8 mouse cellular contexts compared by ENCODE assay signal in the genomic region with DNA sequence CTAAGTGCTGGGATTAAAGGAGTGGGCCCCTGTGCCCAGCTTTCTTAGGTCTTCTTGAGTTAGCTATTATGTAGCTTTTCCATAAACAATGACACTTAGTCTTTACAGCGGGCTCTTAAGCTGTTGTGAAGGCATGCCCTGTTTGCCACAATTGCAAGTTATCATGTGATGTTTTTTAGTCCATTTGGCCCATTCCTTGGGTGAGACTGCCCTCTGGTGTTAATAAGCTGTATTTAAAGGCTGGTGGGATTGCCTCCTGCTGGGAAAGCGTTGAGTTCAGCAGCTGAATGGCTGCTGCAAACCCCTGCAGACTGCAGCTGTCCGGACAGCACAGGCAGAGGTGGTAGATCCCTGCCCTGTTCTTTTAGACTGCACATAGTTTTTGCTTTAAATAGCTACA. TPM values are rescaled to one million over a fixed set of nuclear protein-coding genes. Genes with fewer than 3 reads are reported as not detected.
DNase-seq lines count a peak whose midpoint lies in the region; ATAC-seq and TF ChIP-seq lines count a peak whose summit lies in the region.

No protein-coding gene starts in this region.

- H3K9me3 ChIP-seq in intestine, embryonic 14.5 days (ENCODE audit: control insufficient read depth, low read length) = no peaks in the 10 kb centered on the region

- no peak overlapping the region for H3K27ac ChIP-seq in thymus, adult 2 months (ENCODE audit: control insufficient read depth, insufficient read depth, low read length)
- H3K27ac ChIP-seq in intestine, embryonic 14.5 days (ENCODE audit: low read depth) = no peak overlapping the region
- H3K27ac ChIP-seq in left cerebral cortex, adult 2 months = no peak overlapping the region

- H3K9ac ChIP-seq in intestine, embryonic 14.5 days (ENCODE audit: low read length) = no peak overlapping the region

- no peaks in the 10 kb centered on the region for H3K27me3 ChIP-seq in thymus, adult 2 months (ENCODE audit: control insufficient read depth, insufficient read depth, low read length)
- H3K27me3 ChIP-seq in intestine, embryonic 14.5 days (replicated peaks; ENCODE audit: control insufficient read depth, insufficient read depth, low read length) = no peaks in the 10 kb centered on the region

- no peak overlapping the region for H3K4me2 ChIP-seq in intestine, embryonic 14.5 days (ENCODE audit: low read length)

- no peak overlapping the region for H3K4me3 ChIP-seq in thymus, adult 2 months (ENCODE audit: control insufficient read depth, insufficient read depth, low read length)
- H3K4me3 ChIP-seq in intestine, embryonic 14.5 days (ENCODE audit: low read depth, low read length) = no peak overlapping the region
- H3K4me3 ChIP-seq in left cerebral cortex, adult 2 months = no peak overlapping the region

- no peaks in the 10 kb centered on the region for H3K36me3 ChIP-seq in thymus, adult 2 months (ENCODE audit: control insufficient read depth, insufficient read depth, low read length)
- peaks cover 35% of the 10 kb centered on the region for H3K36me3 ChIP-seq in intestine, embryonic 14.5 days (ENCODE audit: control insufficient read depth, insufficient read depth, low read length)

- DNase-seq in thymus, postnatal 25 days = peak; percentile 9
- no peak for DNase-seq in thymus, adult 2 months
- peak; percentile 39 for DNase-seq in cerebellum, adult 9-10 months
- peak; percentile 61 to 71 for DNase-seq in frontal cortex, postnatal 36 days (ENCODE audit: low spot score in 2 of 2)
- DNase-seq in intestine, embryonic 14.5 days (ENCODE audit: low spot score) = peak; percentile 83
- DNase-seq in left cerebral cortex, adult 2 months (ENCODE audit: extremely low spot score in 1 of 2, low spot score in 2 of 2) = peak; percentile 57 to 63
- DNase-seq in right cerebral cortex, postnatal 36 days (ENCODE audit: low spot score in 2 of 2) = peak; percentile 24 to 32

- ATAC-seq in intestine, embryonic 14.5 days (replicated peaks; ENCODE audit: low FRiP score, low TSS enrichment, low read depth) = 0 out of 2 replicates have a peak, but pooled peaks have one; percentile 58
- peak; percentile 55 for ATAC-seq in megakaryocyte-erythroid progenitor cell, adult 5-6 weeks (replicated peaks; ENCODE audit: low FRiP score, low TSS enrichment, poor library complexity, severe bottlenecking)

- WGBS in thymus, adult 2 months = 10% methylated on average over 3 of the region's 3 CpGs
- WGBS in intestine, embryonic 14.5 days = 18% methylated on average over 3 of the region's 3 CpGs

- peaks cover 2% of the 10 kb centered on the region for H3K4me1 ChIP-seq in thymus, adult 2 months (replicated peaks; ENCODE audit: control insufficient read depth, insufficient read depth, low read length)
- H3K4me1 ChIP-seq in intestine, embryonic 14.5 days (replicated peaks; ENCODE audit: control insufficient read depth, insufficient read depth, low read length) = no peaks in the 10 kb centered on the region

- TF ChIP-seq CTCF in thymus, adult 2 months (IDR thresholded peaks at IDR 0.05; ENCODE audit: borderline replicate concordance, control insufficient read depth, extremely low read depth, insufficient read depth, low read length, poor library complexity) = no peak
- TF ChIP-seq CTCF in left cerebral cortex, adult 2 months (IDR thresholded peaks at IDR 0.05) = peak; percentile 83

- no peak for TF ChIP-seq POLR2A in thymus, adult 2 months (IDR thresholded peaks at IDR 0.05; ENCODE audit: control insufficient read depth, extremely low read depth, insufficient read depth, low read length, poor library complexity)

- intact Hi-C loops in left cerebral cortex, adult 2 months (cut with DNase I) = loop anchor here (1.0 to 5.0 kb wide), 3 partner anchors 66 to 429 kb away; partner anchors contain the start of gene Pde12

RNA-seq across cellular contexts. Expression of gene Arhgef3, which starts 17.9 kb away (rescaled TPM):
- 16.8 and 17.0 TPM in 2 replicates for polyA plus RNA-seq in thymus, adult 2 months (2012; rRNA removed)
- 15.6 and 18.0 TPM in 2 replicates for polyA plus RNA-seq in intestine, embryonic 14.5 days (2014; fragmentation: Nextera tagmentation; extraction: Ambion mirVana)
- 10 to 100 TPM; 62.0 to 75.0 TPM for total RNA-seq in left cerebral cortex, adult 2 months (2021)
- 3.2 and 4.5 TPM in 2 replicates for total RNA-seq in megakaryocyte-erythroid progenitor cell, adult 5-6 weeks (2014; fragmentation: Nextera tagmentation)
- 4.4 and 6.7 TPM in 2 replicates for total RNA-seq in megakaryocyte-erythroid progenitor cell, adult 5-6 weeks (2017)

RNA-seq across cellular contexts. Expression of gene Il17rd, which starts 58.0 kb away (rescaled TPM):
- polyA plus RNA-seq in thymus, adult 2 months (2012; rRNA removed) = 0.29 and 0.63 TPM in 2 replicates
- 2.7 and 3.3 TPM in 2 replicates for polyA plus RNA-seq in intestine, embryonic 14.5 days (2014; fragmentation: Nextera tagmentation; extraction: Ambion mirVana)
- 1 to 10 TPM; 2.6 to 2.7 TPM for total RNA-seq in left cerebral cortex, adult 2 months (2021)
- total RNA-seq in megakaryocyte-erythroid progenitor cell, adult 5-6 weeks (2014; fragmentation: Nextera tagmentation) = 1.2 TPM in 1 of 2 replicates, not detected in the other
- total RNA-seq in megakaryocyte-erythroid progenitor cell, adult 5-6 weeks (2017) = not detected in 2 replicates

Comparison
In these comparisons a context has a peak if more than half of its experiments do, and no peak if none do; other contexts are left out.
1. RNA of gene Arhgef3, which starts 17.9 kb away (total RNA-seq): 62.0 to 75.0 TPM in left cerebral cortex, adult 2 months; 3.2 to 6.7 TPM in megakaryocyte-erythroid progenitor cell, adult 5-6 weeks; every median in the first group is over 4 times any median in the second.